Mouse (Mus musculus) embryonic fibroblast, embryonic 13.5 days (primary cell): ENCODE results near the gene Etfbkmt.
"Not testable (repeated sequence)": the region's sequence is repeated elsewhere in the genome, so short reads cannot be mapped to it uniquely, and the experiment has no call there.

Experiments used
- CTCF ChIP-seq: IDR thresholded peaks from 2 replicates; pipeline ENCODE4 v1.5.1; 2011; ENCODE audit warnings: mild to moderate bottlenecking, control low read depth, low read length, moderate library complexity, borderline replicate concordance; ENCODE audit not compliant: insufficient read depth
- POLR2A ChIP-seq: IDR thresholded peaks from 2 replicates; pipeline ENCODE4 v1.6.1; 2011; ENCODE audit warnings: low read depth, mild to moderate bottlenecking, control low read depth, low read length, moderate library complexity

DNA sequence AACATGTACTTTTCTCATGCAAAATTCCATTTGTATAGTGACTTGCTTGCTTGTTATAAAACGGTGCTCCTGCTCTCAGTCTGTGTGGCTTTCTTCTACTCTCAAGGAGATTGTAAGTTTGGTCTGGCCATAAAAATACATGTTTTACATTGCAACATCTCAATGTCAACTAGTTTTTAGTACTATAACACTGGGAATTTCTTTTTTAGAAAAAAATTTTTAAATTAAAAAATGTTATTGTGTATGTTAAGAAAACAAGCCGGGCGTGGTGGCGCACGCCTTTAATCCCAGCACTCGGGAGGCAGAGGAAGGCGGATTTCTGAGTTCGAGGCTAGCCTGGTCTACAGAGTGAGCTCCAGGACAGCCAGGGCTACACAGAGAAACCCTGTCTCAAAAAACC lies 9.8 kb upstream of the Etfbkmt start, which contains the start of gene Gm10203:
- not testable (repeated sequence) for TF ChIP-seq POLR2A, CTCF
